Mouse (Mus musculus): ENCODE measurements around the gene Adamts9. TPM values are rescaled to one million over a fixed set of nuclear protein-coding genes. Genes with fewer than 3 reads are reported as not detected.

Gene Adamts9
- total RNA-seq, 2 experiments from 2014 or later, result 6.2 to 7.6 TPM

DNA sequence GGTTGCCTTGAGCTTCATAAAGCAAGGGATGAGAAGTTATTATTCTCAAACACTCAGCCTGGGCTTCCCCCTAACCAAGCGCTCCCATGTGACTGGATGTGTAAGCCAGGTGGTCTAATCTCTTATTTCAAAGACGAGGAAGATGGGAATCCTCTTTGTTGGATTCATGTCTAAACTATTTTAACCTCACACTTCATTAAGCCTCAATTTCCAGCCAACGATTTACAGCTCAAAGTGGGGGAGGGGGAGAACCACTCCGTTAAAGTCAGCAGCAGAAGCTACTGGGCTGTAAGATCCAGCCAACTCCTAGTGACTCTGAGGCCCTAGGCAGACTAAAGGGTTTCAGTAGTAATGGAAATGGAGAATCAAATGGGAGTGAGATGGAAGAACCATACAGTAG lies 71.5 kb downstream of the Adamts9 start:
- no peak for DNase-seq

DNA sequence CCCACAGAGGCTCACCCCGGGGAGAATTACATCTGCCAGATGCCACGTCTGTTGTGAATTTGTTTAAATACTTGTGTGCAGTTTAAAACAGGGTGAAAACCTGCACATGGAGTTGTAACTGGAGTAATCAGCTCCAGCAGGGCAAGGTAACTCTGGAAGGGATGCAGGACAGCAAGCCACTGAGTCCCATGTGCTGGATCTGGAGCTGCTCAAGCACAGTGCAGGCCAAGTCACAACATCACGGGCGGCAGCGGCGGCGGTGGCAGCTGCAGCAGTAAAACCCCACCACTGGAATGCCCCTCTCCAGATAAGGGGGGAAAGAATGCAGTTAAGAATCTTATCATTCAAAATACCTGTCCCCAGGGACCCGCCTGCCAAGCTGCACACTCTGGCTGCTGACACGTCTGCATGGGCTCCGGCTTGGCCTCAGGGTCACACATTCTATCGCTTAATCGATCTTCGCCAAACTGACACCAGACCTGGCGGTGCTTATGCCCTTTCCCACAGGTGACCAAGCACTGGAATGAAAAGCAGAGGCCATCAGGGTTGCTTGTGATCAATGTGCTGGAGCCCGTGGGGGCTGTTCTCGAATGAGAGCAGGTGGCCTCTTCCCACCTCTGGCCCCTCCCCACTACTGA lies 73.6 kb downstream of the Adamts9 start:
- intact Hi-C loops (cut with DNase I), result loop anchor here (2.0 kb wide), 1 partner anchor 19 kb away; no protein-coding TSS in a partner anchor

More for the DNA sequence above, 71.5 kb downstream of the Adamts9 start:
- intact Hi-C loops (cut with DNase I), result no loop called here

DNA sequence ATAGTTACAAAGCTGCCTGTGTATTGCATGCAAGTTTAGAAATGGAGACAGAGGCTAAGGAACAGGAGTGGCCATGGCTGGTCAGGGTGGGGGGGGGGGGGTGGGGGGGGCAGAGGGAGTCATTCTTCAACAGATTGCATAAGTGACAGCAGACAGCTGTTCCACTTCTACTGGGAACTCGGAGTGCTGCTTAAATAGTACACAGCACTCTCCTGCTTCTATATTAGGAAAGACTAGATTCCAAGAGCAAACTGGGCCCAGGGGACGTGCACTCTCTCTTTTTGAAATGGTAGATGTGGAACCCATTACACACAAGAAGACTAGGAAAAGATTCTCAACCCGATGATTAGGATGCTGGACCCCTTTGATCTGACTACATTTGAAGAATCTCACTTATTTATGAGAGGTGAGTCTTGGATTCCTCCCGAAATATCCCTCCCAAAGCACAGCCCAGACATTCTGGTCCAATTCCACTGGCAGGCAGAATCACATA lies 74.2 kb downstream of the Adamts9 start, which contains the start of gene Gm15737:
Gene Gm15737 (plus strand): TSS at position 269 of the 493 bp plus-strand sequence.
- intact Hi-C loops (cut with DNase I), result loop anchor here (2.0 kb wide), 1 partner anchor 18 kb away; no protein-coding TSS in a partner anchor
- DNase-seq, result peak in 1 of 2 experiments; percentile 66

More for the DNA sequence above, 73.6 kb downstream of the Adamts9 start:
- peak in 1 of 2 experiments; percentile 27 for DNase-seq

DNA sequence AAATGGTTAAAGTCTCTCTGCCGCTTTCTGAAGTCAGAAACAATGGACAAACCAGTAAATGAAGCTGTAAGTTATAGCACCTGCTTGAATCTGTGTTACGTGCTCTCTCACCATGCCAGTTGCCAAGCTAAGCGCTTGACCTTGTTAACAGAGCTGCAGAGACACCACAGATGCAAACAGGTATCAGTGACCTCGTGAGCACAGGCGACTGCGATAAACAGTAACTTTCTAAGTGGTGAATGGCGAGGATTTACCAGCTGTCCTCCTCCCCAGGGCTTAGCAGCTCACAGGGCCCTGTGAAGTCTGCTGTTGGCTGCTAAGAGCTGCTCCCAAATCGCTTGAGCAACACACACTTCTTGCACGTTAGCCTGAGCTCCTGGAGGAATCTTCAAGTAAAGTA lies 80.7 kb downstream of the Adamts9 start:
- intact Hi-C loops (cut with DNase I), result no loop called here

DNA sequence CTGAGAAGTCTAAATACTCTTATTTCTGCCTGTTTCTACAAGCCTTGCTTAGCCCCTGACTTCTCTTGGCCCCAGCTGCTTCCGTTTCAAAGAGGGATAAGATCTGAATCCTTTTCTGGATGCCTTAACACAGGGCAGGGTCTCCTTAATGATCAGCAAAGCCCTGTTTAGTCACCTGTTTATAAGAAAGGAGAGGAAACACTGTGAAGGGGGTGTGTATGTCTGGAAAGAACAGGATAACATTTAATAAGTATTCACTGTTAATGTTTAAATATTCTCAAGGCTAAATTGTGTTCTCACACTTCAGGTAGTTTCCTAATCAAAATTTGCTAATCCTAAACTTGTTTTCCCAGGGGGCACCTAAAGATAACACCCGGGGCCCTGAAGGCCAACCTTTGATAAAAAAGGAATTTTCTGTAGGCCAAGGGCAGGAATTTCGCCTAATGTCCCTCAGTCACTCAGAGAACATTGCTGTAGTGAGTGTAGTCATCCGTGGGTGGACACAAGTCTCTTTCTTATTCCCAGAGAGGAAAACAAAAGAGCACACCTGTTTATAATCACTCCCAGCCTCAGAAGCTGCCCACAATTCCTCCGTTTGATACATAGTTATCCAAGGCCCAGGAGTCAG lies 82.9 kb downstream of the Adamts9 start:
- no peak for DNase-seq
- intact Hi-C loops (cut with DNase I), result no loop called here

More for the DNA sequence above, 80.7 kb downstream of the Adamts9 start:
- no peak for DNase-seq

DNA sequence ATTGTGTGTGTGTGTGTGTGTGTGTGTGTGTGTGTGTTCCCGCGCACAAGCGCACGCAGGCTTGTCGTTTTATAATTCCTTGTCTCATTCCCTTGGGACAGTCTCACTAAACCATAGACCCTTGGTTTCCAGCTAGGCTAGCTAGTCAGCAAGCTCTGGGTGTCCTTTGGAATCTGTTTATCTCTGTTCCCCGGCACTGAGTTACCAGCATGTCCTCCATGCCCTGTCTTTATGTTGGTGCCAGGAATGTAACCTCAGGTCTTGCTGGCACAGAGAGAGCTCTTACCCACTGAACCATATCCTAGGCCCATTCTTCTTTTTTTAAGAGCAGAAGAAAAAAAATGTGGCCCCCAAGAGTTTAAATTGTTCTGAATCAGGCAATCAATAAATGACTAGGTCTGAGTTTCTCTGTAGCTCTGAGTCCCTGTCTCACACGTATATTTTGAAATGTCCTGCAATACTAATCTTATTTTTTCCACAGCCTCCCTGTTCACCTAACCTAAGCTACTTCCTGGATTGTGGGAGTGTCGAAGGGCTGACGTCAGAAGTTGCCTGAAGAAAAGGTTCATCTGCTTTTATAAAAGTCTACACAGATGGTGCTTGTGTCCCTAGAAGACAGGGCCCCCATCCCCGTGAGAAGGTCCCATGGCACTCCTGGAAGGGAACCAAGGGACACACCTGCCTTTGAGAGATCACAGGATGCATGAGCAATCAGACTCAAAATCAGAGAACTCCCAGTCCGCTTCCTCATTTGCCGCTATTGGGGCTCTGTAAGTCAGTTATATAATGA lies 84.4 kb downstream of the Adamts9 start:
- intact Hi-C loops (cut with DNase I), result no loop called here
- no peak for DNase-seq

DNA sequence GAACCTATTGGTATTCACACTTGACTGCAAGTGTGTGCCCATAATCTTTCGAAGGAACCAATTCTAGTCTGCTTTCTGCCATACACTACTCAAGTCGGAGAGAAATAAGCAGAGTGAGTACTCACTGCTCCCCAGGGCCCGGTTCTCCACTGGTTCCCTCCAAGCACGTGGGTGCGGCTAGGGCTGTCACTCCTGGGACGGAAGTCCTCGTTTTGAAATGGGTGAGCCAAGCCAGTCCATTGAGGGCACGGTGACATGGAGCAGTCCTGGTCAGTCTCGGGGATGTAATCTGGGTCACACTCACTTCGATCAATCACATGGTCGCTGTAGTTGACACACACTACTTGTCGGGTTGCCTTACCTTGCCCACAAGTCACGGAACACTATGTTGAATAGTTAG lies 85.5 kb downstream of the Adamts9 start:
- intact Hi-C loops (cut with DNase I), result no loop called here
- DNase-seq, result no peak

DNA sequence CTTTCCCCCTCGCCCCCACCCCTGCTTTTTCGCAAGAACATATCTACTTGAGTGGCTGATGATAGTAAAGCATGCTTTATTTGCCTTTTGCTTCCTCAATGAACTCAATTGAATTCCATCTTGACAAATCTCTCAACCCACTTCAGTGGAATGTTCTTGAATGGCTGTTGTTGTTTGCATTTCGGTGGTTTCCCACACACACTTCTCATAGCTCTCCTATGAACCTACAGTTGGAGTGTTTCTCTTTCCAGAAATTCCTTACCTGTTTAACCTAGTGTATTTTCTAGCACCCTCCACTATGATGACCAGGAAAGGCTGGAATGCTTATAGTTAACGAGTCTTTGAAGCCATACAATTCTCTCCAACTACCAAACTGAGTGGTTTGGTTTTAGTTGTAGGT lies 88.4 kb downstream of the Adamts9 start:
- intact Hi-C loops (cut with DNase I), result no loop called here
- DNase-seq, result no peak

DNA sequence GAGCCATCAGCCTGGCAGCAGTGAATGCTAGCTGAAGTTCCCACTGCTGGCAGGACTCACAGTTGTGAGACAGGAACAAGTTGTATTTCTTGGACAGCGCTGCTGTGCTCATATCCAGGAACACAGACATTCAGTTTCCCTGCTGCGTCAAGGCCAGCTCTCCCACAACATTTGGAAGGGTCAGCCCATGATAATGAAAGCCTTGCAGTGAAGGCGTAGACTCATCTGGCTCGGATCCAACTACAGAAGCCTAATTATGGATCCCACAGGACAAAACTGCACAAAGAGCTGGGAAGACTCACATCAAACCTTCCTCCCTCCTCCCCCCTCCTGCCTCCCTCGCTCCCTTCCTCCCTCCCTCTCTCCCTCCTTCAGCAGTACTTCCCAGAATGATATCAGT lies 93.0 kb downstream of the Adamts9 start:
- intact Hi-C loops (cut with DNase I), result loop anchor here (2.0 kb wide), 1 partner anchor 19 kb away; the partner anchor contains the start of gene Gm15737
- DNase-seq, result peak; percentile 56 to 80

DNA sequence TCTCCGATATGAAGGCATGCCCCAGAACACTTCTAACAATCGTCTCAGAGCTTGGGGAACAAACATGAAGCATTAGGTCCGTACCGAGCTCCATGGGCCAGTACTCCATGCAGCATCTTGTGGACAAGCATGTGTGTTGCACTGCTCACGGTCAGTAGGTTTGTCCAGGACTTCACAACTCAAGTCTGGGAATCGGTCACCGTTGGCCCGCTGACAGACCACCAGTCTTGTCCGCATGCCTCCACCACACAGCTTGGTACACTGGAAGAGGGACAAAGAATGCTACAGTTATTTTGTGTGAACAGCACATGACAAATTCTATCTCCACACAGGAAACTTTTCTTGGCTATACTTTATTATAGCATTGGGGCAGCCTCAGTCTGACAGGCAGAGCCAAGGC lies 94.1 kb downstream of the Adamts9 start:
- no peak for DNase-seq

DNA sequence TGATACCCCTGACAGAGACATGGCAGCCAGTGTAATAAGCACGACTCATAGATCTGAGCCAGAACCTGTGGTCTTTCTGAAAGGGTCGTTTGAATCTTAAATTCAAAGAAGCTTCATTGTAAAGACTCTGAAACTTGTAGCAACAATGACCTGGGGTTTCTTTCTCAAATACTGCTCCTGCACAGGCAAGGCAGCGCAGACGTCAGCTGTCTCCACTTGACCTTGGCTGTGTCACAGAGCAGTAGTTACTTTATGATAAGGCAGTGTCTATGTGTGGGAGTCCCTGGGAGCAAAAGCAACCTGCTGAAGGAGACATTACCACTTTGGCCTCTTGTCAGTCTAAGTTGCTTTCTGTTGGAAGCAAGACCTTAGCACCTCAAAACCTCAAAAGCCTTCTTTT lies 96.7 kb downstream of the Adamts9 start:
- no peak for DNase-seq
- intact Hi-C loops (cut with DNase I), result no loop called here

More for the DNA sequence above, 94.1 kb downstream of the Adamts9 start:
- intact Hi-C loops (cut with DNase I), result no loop called here

DNA sequence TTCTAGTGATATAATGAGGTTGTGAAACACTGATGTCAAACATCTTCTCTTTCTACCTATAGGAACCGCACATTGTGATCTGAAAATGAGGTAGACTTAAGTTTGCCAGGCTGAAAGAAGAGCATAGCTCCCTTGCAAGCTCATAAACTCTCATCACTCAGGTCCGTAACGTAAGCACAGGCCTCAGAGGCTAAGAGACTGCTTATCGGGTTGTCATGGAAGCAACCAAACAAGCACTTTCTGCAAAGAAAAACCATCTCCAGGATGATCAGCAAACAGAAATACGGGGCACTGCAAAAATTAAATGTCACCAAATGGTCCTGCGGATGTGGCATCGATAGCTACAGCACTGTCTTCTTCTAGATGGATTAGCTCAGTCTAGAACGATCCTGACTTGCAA lies 97.4 kb downstream of the Adamts9 start:
- DNase-seq, result no peak
- intact Hi-C loops (cut with DNase I), result no loop called here

DNA sequence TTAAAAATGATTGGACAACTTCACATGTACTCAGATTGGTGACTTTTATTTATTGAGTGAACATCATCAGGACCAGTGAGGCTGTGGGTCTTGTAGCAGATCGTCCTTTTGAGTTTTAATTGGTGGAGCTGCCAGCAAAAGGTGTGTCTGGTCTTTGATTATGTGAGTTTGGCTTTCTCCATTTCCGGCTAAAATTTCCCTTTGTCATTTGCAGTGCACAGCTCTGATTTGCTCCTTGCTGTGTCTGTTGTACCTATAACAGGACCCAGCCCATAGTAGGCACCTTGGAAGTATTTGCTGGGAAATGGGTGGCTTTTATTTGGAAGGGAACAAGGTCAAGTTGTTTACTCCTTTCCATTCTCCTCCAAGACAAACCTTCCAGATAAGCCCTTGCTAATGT lies 99.8 kb downstream of the Adamts9 start:
- intact Hi-C loops (cut with DNase I), result no loop called here
- DNase-seq, result no peak

DNA sequence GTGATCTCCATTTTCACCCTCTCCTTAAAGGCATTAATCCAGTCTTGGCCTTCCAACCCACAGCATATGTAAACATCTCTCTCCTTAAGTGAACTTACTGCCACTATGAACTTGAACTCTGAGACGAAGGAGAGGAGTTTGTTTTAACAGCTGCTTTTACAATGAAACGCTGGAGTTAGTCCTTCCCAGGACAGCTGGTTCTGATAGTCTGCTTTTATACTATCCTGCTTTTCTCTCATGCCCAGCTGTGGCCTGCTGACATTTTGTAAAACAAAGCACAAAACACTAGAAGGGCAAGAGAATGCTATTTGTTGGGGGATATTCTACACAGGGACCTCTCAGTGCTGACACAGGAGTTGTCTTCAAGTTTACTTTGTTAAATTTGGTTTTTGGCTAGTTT lies 101.3 kb downstream of the Adamts9 start:
- intact Hi-C loops (cut with DNase I), result no loop called here

DNA sequence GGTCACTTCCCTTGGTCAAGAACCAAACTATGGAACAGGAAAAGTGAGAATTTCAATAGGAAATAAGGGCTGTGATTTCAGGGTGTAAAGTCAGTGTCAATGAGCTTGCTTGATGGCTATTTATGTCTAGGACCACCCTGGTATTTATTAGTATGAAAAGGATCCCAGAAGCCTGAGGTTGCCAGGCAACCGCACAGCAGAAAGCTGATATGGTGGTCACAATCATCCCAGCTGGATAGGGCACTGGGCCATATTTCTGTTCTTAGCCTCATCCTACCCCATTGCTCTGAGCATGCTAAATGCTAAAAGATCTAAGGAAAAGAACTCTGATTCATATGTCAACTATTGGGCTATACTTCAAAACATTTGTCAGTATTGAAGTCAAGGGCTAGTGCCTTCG lies 112.2 kb downstream of the Adamts9 start:
- intact Hi-C loops (cut with DNase I), result no loop called here
- DNase-seq, result no peak

More for the DNA sequence above, 101.3 kb downstream of the Adamts9 start:
- no peak for DNase-seq

DNA sequence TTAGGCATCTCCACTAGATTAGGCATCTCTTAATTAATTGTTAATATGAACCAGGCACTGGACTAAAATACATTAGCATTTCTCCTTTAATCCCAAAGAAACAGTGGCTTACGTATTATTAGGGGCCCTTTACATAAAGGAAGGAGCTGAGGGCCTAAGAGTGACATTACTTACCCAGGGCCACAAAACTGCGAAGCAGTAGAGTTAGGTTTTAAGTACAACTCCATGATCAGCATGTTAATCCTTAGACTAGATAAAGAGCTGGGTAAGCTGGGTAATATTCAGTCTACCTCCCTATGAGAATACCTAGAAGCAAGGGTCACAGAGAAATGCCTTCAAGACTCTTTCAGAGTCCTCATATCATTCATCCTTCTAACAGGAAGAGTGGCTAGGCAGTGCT lies 114.1 kb downstream of the Adamts9 start:
- intact Hi-C loops (cut with DNase I), result no loop called here
- DNase-seq, result no peak

DNA sequence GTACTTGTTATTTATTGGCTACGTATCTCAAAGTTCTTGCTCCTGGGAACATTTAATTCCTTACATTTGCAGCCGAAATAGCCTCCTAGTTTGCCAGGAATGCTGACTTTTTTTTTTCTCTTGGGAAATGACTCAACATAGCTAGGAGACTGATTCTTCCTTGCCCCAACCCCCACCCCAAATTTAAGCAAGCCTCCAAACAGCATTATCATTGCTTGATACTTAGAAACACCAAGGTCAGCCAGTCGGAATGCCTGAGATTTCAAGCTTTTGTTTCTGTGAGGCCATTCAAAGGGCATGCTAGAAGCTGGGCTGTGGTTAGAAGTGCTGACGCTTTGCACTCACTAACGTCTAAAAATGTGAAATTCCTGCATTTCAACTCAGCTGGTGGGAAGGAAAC lies 115.9 kb downstream of the Adamts9 start:
- intact Hi-C loops (cut with DNase I), result no loop called here
- DNase-seq, result no peak

DNA sequence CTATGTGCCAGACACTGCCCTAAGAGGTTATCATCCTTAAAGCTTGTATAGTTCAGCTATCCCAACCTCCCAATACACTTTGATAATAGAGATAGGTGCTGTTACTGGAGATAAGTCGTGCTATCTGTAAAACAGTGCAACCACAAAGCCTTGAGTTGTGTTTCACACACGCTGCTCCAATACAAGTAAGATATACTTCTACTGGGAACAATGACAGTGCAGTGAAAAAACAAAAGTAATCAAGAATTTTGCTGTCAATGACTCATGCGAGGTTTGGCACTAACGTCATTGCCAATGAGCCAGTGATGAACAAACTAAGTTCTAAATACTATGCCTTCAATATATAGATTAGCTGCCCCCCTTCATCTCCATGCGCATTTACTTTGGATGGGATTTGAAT lies 116.7 kb downstream of the Adamts9 start:
- intact Hi-C loops (cut with DNase I), result no loop called here
- no peak for DNase-seq

DNA sequence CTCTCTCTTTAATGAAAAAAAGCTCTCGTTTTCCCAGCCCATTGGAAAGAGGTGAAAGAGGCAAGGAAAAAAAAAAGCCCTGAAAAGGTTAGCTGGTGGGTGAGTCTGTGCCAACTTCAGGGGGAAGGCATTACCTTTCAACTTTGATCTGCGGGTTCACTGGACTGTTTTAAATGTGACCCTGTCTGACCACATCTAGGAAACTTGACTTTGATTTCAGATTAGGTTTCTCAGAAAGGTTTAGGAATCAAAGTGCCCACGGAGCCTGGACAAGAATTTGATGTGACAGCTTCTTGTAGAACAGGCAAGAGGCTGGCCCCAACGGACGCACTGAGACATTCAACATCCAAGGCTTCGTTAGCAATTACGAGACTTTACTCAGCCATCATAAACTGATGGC lies 119.3 kb downstream of the Adamts9 start:
- intact Hi-C loops (cut with DNase I), result no loop called here
- no peak for DNase-seq

DNA sequence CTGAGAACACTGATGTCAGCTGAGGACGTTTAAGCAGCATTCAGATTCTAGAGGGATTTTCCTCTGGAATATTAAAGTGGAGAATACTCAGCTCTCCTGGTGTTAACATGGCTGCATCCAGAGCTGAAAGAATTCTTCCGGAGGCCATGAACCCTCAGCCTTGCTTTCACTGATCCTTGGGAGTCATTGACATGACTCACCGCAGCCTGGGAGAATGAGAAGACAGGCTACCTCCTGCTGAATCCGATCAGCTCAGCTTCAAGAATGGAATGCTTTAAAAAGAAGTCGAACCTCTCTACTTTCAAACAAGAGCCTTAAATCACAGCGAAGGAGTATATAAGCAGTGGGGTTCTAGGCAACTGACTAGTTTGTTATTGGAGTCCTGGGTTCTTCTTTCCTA lies 121.3 kb downstream of the Adamts9 start:
- intact Hi-C loops (cut with DNase I), result no loop called here

DNA sequence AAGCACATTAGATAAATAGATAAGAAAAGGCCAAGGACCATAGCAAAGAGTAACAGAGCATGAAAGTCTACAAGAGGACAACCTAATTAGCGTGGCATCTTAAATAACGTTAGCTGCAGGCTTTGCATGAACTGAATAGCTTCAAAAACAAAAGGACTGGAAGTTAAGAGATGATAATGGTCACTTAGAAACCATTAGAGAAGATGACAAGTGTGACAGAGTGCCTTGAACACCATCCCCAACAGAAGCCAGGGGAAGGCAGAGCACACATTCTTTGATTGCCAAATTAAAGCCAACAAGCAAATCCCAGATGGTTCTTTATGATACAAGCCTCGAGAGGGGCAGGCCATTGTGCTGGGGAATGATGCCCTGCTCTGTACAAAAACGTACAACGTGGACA lies 121.7 kb downstream of the Adamts9 start:
- no peak for DNase-seq
- intact Hi-C loops (cut with DNase I), result no loop called here

More for the DNA sequence above, 121.3 kb downstream of the Adamts9 start:
- DNase-seq, result no peak

Data from gastrocnemius, postnatal 36 days (tissue).